Mouse (Mus musculus) kidney, adult 2 months (tissue): ENCODE measurements around the gene Xpr1. TPM values are rescaled to one million over a fixed set of nuclear protein-coding genes. Genes with fewer than 3 reads are reported as not detected.
A peak's percentile ranks its signal among the peaks of the same experiment; 100 is the strongest.
"Not testable (repeated sequence)": the region's sequence is repeated elsewhere in the genome, so short reads cannot be mapped to it uniquely, and the experiment has no call there.

Source experiments
- DNase-seq: peaks from one replicate; pipeline ENCODE4 v3.0.0; 2021
- H3K27ac ChIP-seq: fragments of 200-500 bp; 2 replicates; pipeline ENCODE4 v1.5.1; 2012; ENCODE audit warnings: low read depth, low read length, control low read depth, inconsistent platforms; ENCODE audit not compliant: insufficient read depth
- H3K27me3 ChIP-seq: fragments of 200-500 bp; replicated peaks from 2 replicates; pipeline ENCODE4 v1.6.1; 2012; ENCODE audit warnings: mild to moderate bottlenecking, moderate library complexity, low read length, inconsistent platforms; ENCODE audit not compliant: control insufficient read depth, insufficient read depth
- H3K36me3 ChIP-seq: fragments of 200-500 bp; 2 replicates; pipeline ENCODE4 v1.6.1; 2012; ENCODE audit warnings: mild to moderate bottlenecking, moderate library complexity, low read length, inconsistent platforms; ENCODE audit not compliant: control insufficient read depth, insufficient read depth
- H3K4me1 ChIP-seq: fragments of 200-500 bp; 2 replicates; pipeline ENCODE4 v1.6.1; 2011; ENCODE audit warnings: low read length; ENCODE audit not compliant: control insufficient read depth, insufficient read depth
- H3K4me3 ChIP-seq: fragments of 200-500 bp; 2 replicates; pipeline ENCODE4 v1.5.1; 2011; ENCODE audit warnings: mild to moderate bottlenecking, low read depth, low read length, control low read depth; ENCODE audit not compliant: insufficient read depth
- CTCF ChIP-seq: fragments of 200-500 bp; conservative IDR thresholded peaks from 2 replicates; pipeline ENCODE4 v1.5.1; 2011; ENCODE audit warnings: low read depth, mild to moderate bottlenecking, control low read depth, low read length, moderate library complexity, mixed read lengths; ENCODE audit not compliant: insufficient read depth, insufficient read length
- POLR2A ChIP-seq: fragments of 200-500 bp; IDR thresholded peaks from one replicate; pipeline ENCODE4 v1.6.1; 2011; ENCODE audit warnings: low read depth, low read length, control low read depth
- WGBS: fragments of 180-500 bp; shearing (Covaris S2); methylation state at CpG from one replicate; pipeline ENCODE4 v1.1.7; 2018; 5-methylcytosine and 5-hydroxymethylcytosine counted together
- polyA plus RNA-seq: library from polyadenylated mRNA; depleted of rRNA; stranded (reverse); fragments of >200 nt; gene quantifications from 2 replicates; pipeline ENCODE4 v1.2.3, GENCODE M21; 2012

The Xpr1 gene
- polyA plus RNA-seq, 1 experiment, result 21.8 TPM

DNA sequence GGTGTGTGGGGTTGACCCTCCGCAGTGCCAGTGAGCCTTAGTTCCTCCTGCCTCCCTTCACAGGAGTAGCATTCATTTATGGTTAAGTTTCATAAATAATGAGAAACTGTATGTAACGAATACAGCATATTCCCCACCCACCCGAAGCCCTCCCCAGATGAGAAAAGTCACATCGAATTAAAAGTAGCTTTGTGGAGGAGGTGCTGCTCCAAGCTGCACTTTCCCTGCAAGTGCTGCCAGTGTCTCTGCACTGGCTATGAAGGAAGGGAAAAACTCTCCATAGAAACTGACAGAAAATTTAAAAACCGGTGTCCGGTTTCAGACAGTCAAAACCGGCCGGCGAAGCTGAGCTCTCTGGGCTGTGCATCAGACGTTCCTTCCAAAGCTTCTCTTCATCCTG is 136.9 kb downstream of the Xpr1 start:
- no peak for DNase-seq
- H3K4me3 ChIP-seq, result no peak overlapping the region
- no peak for TF ChIP-seq CTCF
- TF ChIP-seq POLR2A, result no peak
- no peaks in the 10 kb centered on the region for H3K36me3 ChIP-seq
- no peak overlapping the region for H3K27ac ChIP-seq
- H3K27me3 ChIP-seq, result no peaks in the 10 kb centered on the region
- 0 out of 2 replicates have a peak, but pooled peaks cover 2% of the 10 kb centered on the region for H3K4me1 ChIP-seq
- 77% methylated on average over 10 of the region's 10 CpGs for WGBS

DNA sequence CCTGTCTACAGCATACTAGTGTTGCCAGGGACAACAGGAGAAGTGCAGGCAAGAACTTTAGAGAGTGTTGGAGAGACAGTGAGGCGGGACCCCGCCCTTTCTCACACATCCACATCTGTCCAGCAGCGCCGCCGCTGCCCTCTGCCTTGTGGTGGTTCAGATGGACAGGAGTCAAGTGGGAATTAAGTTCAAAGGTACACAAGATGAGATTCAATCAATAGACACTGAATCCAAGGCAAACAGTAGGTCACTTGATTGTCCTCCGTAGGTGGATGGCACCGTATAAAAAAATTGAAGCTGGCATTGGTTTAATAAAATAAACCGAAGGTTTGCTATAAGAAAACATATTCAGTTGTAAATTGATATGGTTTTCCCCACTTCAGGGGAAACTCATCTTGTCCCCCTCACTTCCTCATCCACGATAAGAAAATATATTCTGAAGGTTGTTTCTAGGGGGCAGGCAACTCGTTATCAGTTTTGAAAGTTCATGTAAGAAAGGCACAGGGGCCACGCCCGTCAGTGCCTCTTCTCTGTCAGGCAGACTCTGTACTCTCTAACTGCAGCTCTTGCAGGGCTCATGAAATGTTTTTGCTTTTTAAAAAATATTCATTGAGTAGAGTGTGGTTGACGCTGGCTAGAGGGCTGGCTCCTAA is 140.7 kb downstream of the Xpr1 start:
- no peak overlapping the region for H3K27ac ChIP-seq
- no peaks in the 10 kb centered on the region for H3K27me3 ChIP-seq
- H3K4me3 ChIP-seq, result no peak overlapping the region
- TF ChIP-seq CTCF (no peak), POLR2A (no peak)
- WGBS, result 68% methylated on average over 13 of the region's 13 CpGs
- no peaks in the 10 kb centered on the region for H3K36me3 ChIP-seq
- DNase-seq, result no peak
- H3K4me1 ChIP-seq, result 0 out of 2 replicates have a peak, but pooled peaks cover 4% of the 10 kb centered on the region

DNA sequence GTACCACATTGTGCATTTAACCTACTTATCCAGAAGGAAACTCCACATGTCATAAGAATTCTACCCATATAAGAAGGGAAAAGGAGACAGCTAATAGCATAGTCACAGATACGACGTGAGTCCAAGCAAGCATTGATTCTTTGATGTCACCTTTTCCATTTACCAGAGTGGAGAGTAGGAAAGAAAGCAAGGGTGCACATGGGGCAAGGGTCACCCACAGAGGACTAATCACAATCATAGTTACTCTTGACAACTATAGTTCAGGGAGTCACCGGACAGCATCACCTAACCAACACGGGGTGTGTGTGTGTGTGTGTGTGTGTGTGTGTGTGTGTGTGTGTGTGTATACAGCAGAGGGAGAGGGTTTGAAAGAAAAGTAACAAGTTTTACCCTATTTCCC is 141.4 kb downstream of the Xpr1 start:
- Histone ChIP-seq H3K4me3 (no peak overlapping the region), H3K4me1 (0 out of 2 replicates have a peak, but pooled peaks cover 4% of the 10 kb centered on the region), H3K27ac (no peak overlapping the region), H3K27me3 (no peaks in the 10 kb centered on the region), H3K36me3 (no peaks in the 10 kb centered on the region)
- no peak for TF ChIP-seq CTCF
- TF ChIP-seq POLR2A, result no peak
- DNase-seq, result no peak
- 70% methylated on average over 4 of the region's 4 CpGs for WGBS

DNA sequence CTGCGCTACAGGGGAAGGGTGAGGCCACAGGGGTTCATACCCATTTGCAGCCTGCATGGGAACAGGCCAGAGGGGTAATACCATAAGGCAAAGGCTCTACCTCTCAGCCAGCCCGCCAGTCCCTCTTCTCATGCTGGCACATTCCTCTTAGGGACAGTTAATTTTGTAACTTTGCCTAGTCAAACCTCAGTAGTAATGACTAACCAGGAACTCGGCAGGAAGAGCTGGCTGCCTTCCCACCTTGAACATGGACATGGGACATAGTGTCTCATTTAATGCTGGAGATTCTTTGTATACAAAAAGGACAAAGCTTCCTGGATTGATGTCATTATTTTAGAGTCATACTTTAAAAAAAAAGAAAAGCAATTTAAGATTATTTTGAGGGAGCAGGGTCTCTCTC is 142.2 kb downstream of the Xpr1 start:
- TF ChIP-seq POLR2A (no peak), CTCF (no peak)
- Histone ChIP-seq H3K27ac (peak overlapping the region; percentile 60; the same call in 1 of the 2 replicates), H3K27me3 (no peaks in the 10 kb centered on the region), H3K4me1 (0 out of 2 replicates have a peak, but pooled peaks cover 4% of the 10 kb centered on the region), H3K36me3 (no peaks in the 10 kb centered on the region), H3K4me3 (no peak overlapping the region)
- peak; percentile 93 for DNase-seq
- 27% methylated on average over 3 of the region's 3 CpGs for WGBS

DNA sequence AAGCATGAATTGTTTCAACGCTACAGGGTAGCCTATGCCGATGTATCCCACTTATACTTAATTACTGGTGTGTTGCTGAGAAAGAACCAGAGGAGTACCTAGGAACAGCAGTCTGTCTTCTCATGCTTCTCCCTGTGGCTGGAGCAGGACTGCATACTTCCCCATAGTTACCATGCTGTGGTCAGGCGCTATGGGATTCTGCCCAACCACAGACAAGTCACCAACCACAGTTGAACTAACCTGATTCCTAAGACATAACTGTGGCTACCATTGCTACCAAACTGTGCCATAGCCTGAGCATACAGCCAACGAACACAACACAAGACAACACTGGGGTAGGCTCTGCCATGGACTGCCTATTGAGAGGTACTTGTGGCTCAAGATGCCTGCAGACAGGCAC is 144.3 kb downstream of the Xpr1 start:
- Histone ChIP-seq H3K27me3 (no peaks in the 10 kb centered on the region), H3K36me3 (no peaks in the 10 kb centered on the region), H3K27ac (no peak overlapping the region), H3K4me3 (no peak overlapping the region), H3K4me1 (0 out of 2 replicates have a peak, but pooled peaks cover 4% of the 10 kb centered on the region)
- no peak for TF ChIP-seq POLR2A
- no peak for TF ChIP-seq CTCF
- 89% methylated on average over 4 of the region's 4 CpGs for WGBS
- no peak for DNase-seq

DNA sequence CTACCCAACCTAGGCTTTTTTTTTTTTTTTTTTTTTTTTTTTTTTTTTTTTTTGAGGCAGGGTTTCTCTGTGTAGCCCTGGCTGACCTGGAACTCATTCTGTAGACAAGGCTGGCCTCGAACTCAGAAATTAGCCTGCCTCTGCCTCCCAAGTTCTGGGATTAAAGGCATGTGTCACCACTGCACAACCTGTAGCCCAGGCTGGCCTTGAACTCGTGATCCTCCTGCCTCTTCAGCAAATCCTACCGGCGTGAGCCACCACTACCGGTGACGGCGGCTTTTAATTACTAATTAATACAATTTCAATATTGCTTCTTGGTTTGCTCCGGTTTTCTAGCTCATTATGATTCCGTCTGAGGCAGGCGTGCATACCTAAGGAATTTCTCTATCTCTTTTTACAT is 154.7 kb downstream of the Xpr1 start:
- WGBS, result 92% methylated on average over 10 of the region's 10 CpGs
- not testable (repeated sequence) for H3K4me3 ChIP-seq, H3K4me1 ChIP-seq, H3K27ac ChIP-seq, DNase-seq, H3K27me3 ChIP-seq, H3K36me3 ChIP-seq

DNA sequence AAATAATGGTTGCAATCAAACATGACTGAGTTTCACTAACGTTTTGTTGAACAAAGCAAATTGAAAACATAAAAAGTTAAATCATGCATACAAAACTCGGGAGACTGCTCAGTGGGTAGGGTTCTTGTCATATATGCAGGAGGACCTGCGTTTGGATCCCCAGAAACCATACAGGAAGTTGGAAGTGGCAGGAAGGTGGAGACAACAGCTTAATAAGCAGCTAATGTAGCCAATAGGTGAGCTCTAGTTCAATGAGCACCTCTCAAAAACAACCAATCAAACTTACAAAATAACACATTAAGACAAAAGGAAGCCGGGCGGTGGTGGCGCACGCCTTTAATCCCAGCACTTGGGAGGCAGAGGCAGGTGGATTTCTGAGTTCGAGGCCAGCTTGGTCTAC is 162.9 kb downstream of the Xpr1 start:
- no peak for TF ChIP-seq POLR2A
- no peak for TF ChIP-seq CTCF

More for the DNA sequence above, 162.9 kb downstream of the Xpr1 start:
- Histone ChIP-seq H3K36me3 (no peaks in the 10 kb centered on the region), H3K27me3 (no peaks in the 10 kb centered on the region), H3K27ac (no peak overlapping the region), H3K4me3 (no peak overlapping the region), H3K4me1 (peaks cover 13% of the 10 kb centered on the region; the same call in 1 of the 2 replicates)
- 85% methylated on average over 8 of the region's 8 CpGs for WGBS
- DNase-seq, result no peak
